Mouse (Mus musculus) embryo, embryonic 10 days (tissue): ENCODE measurements around the gene Rnf215.
"Not testable (repeated sequence)": the region's sequence is repeated elsewhere in the genome, so short reads cannot be mapped to it uniquely, and the experiment has no call there.

ENCODE experiments used
- DNase-seq: peaks from one replicate; pipeline ENCODE4 v3.0.0-alpha.2; 2015; ENCODE audit warnings: low spot score

Gene Rnf215

GRCm38 (mm10) chr11:4147098-4147497, 12.1 kb downstream of the Rnf215 start:
- no peak for DNase-seq

GRCm38 (mm10) chr11:4148120-4148519, 13.1 kb downstream of the Rnf215 start:
- no peak for DNase-seq

GRCm38 (mm10) chr11:4148536-4149156, 13.6 kb downstream of the Rnf215 start:
- DNase-seq = no peak

- no peak for DNase-seq
These were observed 14.9 kb downstream of the Rnf215 start for GRCm38 (mm10) chr11:4149886-4150285.

GRCm38 (mm10) chr11:4153694-4154093, 18.7 kb downstream of the Rnf215 start:
- no peak for DNase-seq

- no peak for DNase-seq
These were observed 20.6 kb downstream of the Rnf215 start for GRCm38 (mm10) chr11:4155641-4156040.

GRCm38 (mm10) chr11:4158676-4159075, 23.7 kb downstream of the Rnf215 start:
- DNase-seq = no peak

- peak; percentile 97 for DNase-seq
These were observed 25.1 kb downstream of the Rnf215 start, which contains the start of the genes Ccdc157 and Sf3a1 for GRCm38 (mm10) chr11:4159808-4160708. Gene Ccdc157, minus strand, starts transcription at chr11:4160293. Gene Sf3a1, plus strand, starts transcription at chr11:4160350.

GRCm38 (mm10) chr11:4160758-4161480, 25.9 kb downstream of the Rnf215 start:
- no peak for DNase-seq

GRCm38 (mm10) chr11:4164701-4165100, 29.7 kb downstream of the Rnf215 start:
- no peak for DNase-seq

GRCm38 (mm10) chr11:4166467-4167090, 31.6 kb downstream of the Rnf215 start:
- DNase-seq = no peak

- DNase-seq = no peak
These were observed 39.6 kb downstream of the Rnf215 start for GRCm38 (mm10) chr11:4174586-4174985.

GRCm38 (mm10) chr11:4177716-4178115, 42.7 kb downstream of the Rnf215 start:
- DNase-seq = no peak

- DNase-seq = peak; percentile 16
These were observed 47.1 kb downstream of the Rnf215 start for GRCm38 (mm10) chr11:4182061-4182460.

GRCm38 (mm10) chr11:4183511-4183910, 48.5 kb downstream of the Rnf215 start:
- DNase-seq = no peak

GRCm38 (mm10) chr11:4184251-4184952, 49.4 kb downstream of the Rnf215 start:
- no peak for DNase-seq

GRCm38 (mm10) chr11:4185480-4185879, 50.5 kb downstream of the Rnf215 start:
- not testable (repeated sequence) for DNase-seq

- peak; percentile 99 for DNase-seq
These were observed 51.7 kb downstream of the Rnf215 start, which contains the start of gene Tbc1d10a for GRCm38 (mm10) chr11:4186486-4187317. Gene Tbc1d10a, plus strand, starts transcription at chr11:4186789.

GRCm38 (mm10) chr11:4187318-4187700, 52.3 kb downstream of the Rnf215 start:
- DNase-seq = no peak

GRCm38 (mm10) chr11:4189182-4189581, 54.2 kb downstream of the Rnf215 start:
- no peak for DNase-seq
